10 mouse cellular contexts compared by ENCODE assay signal in genomic region chr2:12459732-12460131, GRCm38 (mm10). TPM values are rescaled to one million over a fixed set of nuclear protein-coding genes. Genes with fewer than 3 reads are reported as not detected.
DNase-seq lines count a peak whose midpoint lies in the region; ATAC-seq and TF ChIP-seq lines count a peak whose summit lies in the region.
"Had no signal": no experiment of that assay in that cellular context is flagged by ENCODE, and none has a peak within 500 bp of the region (broad histone marks: within the 10 kb centered on the region; RNA-seq: fewer than 3 reads in every experiment).

No protein-coding gene starts in this region.

- H3K4me2 ChIP-seq in hindbrain, embryonic 14.5 days (replicated peaks), result no peak overlapping the region
- H3K4me2 ChIP-seq in hindbrain, embryonic 11.5 days (replicated peaks; ENCODE audit: low read depth, low read length), result no peak overlapping the region
- no peak overlapping the region for H3K4me2 ChIP-seq in CH12.LX (ENCODE audit: insufficient read depth, low read depth, poor library complexity, severe bottlenecking)
- H3K4me2 ChIP-seq in forebrain, embryonic 16.5 days (ENCODE audit: low read length), result no peak overlapping the region
- H3K4me2 ChIP-seq: embryonic facial prominence, embryonic 12.5 days had no signal

- in situ Hi-C loops in CH12.LX (cut with MboI; ENCODE audit: low pct_ligation_motif_present, low pct_unique_long_range_greater_than_20kb, low sequenced_read_pairs), result no loop called here

- no peak for TF ChIP-seq EP300 in CH12.LX (IDR thresholded peaks at IDR 0.05; ENCODE audit: low read length)

- no peaks in the 10 kb centered on the region for H3K27me3 ChIP-seq in hindbrain, embryonic 14.5 days (ENCODE audit: control insufficient read depth, insufficient read depth, low read length)
- no peaks in the 10 kb centered on the region for H3K27me3 ChIP-seq in hindbrain, embryonic 11.5 days (ENCODE audit: control insufficient read depth, insufficient read depth, low read length)
- H3K27me3 ChIP-seq in CH12.LX (replicated peaks), result no peaks in the 10 kb centered on the region
- H3K27me3 ChIP-seq in forebrain, embryonic 16.5 days (replicated peaks; ENCODE audit: control insufficient read depth, insufficient read depth, low read length), result no peaks in the 10 kb centered on the region
- H3K27me3 ChIP-seq: embryonic facial prominence, embryonic 12.5 days had no signal

- no peak overlapping the region for H3K27ac ChIP-seq in hindbrain, embryonic 14.5 days
- H3K27ac ChIP-seq in hindbrain, embryonic 11.5 days (ENCODE audit: low read depth, low read length), result no peak overlapping the region
- no peak overlapping the region for H3K27ac ChIP-seq in CH12.LX (ENCODE audit: insufficient read depth, low read depth)
- no peak overlapping the region for H3K27ac ChIP-seq in forebrain, embryonic 16.5 days (ENCODE audit: low read length)
- H3K27ac ChIP-seq: embryonic facial prominence, embryonic 12.5 days had no signal

- no peaks in the 10 kb centered on the region for H3K9me3 ChIP-seq in hindbrain, embryonic 14.5 days (ENCODE audit: control insufficient read depth, low read length)
- H3K9me3 ChIP-seq in hindbrain, embryonic 11.5 days (ENCODE audit: control insufficient read depth, low read length), result no peaks in the 10 kb centered on the region
- no peaks in the 10 kb centered on the region for H3K9me3 ChIP-seq in CH12.LX (replicated peaks; ENCODE audit: low read length)
- no peaks in the 10 kb centered on the region for H3K9me3 ChIP-seq in forebrain, embryonic 16.5 days (ENCODE audit: control insufficient read depth, low read length)
- H3K9me3 ChIP-seq: embryonic facial prominence, embryonic 12.5 days had no signal

- no peak for TF ChIP-seq POLR2A in CH12.LX (IDR thresholded peaks at IDR 0.05; ENCODE audit: low read depth, low read length)

- H3K4me3 ChIP-seq in hindbrain, embryonic 14.5 days (replicated peaks; ENCODE audit: low read length), result no peak overlapping the region
- no peak overlapping the region for H3K4me3 ChIP-seq in hindbrain, embryonic 11.5 days (ENCODE audit: low read depth, low read length)
- no peak overlapping the region for H3K4me3 ChIP-seq in CH12.LX (replicated peaks in 1 of 3; ENCODE audit: low read depth in 2 of 3, low read length in 2 of 3, poor library complexity in 1 of 3)
- no peak overlapping the region for H3K4me3 ChIP-seq in forebrain, embryonic 16.5 days (replicated peaks; ENCODE audit: low read length)
- H3K4me3 ChIP-seq: embryonic facial prominence, embryonic 12.5 days; myocyte had no signal

- dilution Hi-C loops in CH12.LX (cut with MboI; ENCODE audit: extremely low pct_ligation_motif_present, extremely low pct_unique_long_range_greater_than_20kb, low sequenced_read_pairs), result no loop called here

- TF ChIP-seq CTCF in CH12.LX (conservative IDR thresholded peaks at IDR 0.05 in 1 of 2, IDR thresholded peaks at IDR 0.05 in 1 of 2; ENCODE audit: low read depth in 2 of 2, low read length in 2 of 2), result peak in 1 of 2 experiments; percentile 56; a peak in 3 of 4 replicates

- ATAC-seq in hindbrain, embryonic 14.5 days (ENCODE audit: low FRiP score), result no peak
- no peak for ATAC-seq in hindbrain, embryonic 11.5 days (ENCODE audit: low FRiP score)
- peak; percentile 75 for ATAC-seq in forebrain, embryonic 16.5 days

- peak; percentile 46 for TF ChIP-seq RAD21 in CH12.LX (IDR thresholded peaks at IDR 0.05; ENCODE audit: low read depth, low read length)

- 78% methylated on average over 1 of the region's 1 CpGs for WGBS in hindbrain, embryonic 14.5 days
- 85% methylated on average over 1 of the region's 1 CpGs for WGBS in hindbrain, embryonic 11.5 days
- 92% methylated on average over 1 of the region's 1 CpGs for WGBS in forebrain, embryonic 16.5 days

- H3K79me2 ChIP-seq in CH12.LX (replicated peaks; ENCODE audit: control insufficient read depth, extremely low read depth, insufficient read depth, poor library complexity, severe bottlenecking), result no peaks in the 10 kb centered on the region

- H3K36me3 ChIP-seq in hindbrain, embryonic 14.5 days (replicated peaks; ENCODE audit: control insufficient read depth, insufficient read depth), result no peaks in the 10 kb centered on the region
- no peaks in the 10 kb centered on the region for H3K36me3 ChIP-seq in hindbrain, embryonic 11.5 days (ENCODE audit: control insufficient read depth, insufficient read depth, low read length)
- H3K36me3 ChIP-seq in CH12.LX (replicated peaks in 1 of 2; ENCODE audit: control insufficient read depth in 1 of 2, insufficient read depth in 1 of 2, low read length in 1 of 2), result no peaks in the 10 kb centered on the region
- no peaks in the 10 kb centered on the region for H3K36me3 ChIP-seq in forebrain, embryonic 16.5 days (ENCODE audit: control insufficient read depth, insufficient read depth)
- H3K36me3 ChIP-seq: embryonic facial prominence, embryonic 12.5 days had no signal

- peak; percentile 59 for DNase-seq in hindbrain, embryonic 14.5 days (ENCODE audit: low spot score)
- no peak for DNase-seq in hindbrain, embryonic 11.5 days (ENCODE audit: low spot score)
- peak; percentile 46 for DNase-seq in 3T3-L1 (ENCODE audit: low read depth, low spot score)
- DNase-seq in CH12.LX (ENCODE audit: extremely low read depth), result peak; percentile 12
- DNase-seq in kidney, postnatal 4 days, result no peak
- DNase-seq in adrenal gland, postnatal 14 days, result no peak
- DNase-seq in testis, postnatal 14 days (ENCODE audit: low spot score), result no peak

- H3K9ac ChIP-seq in hindbrain, embryonic 14.5 days, result no peak overlapping the region
- H3K9ac ChIP-seq in hindbrain, embryonic 11.5 days (ENCODE audit: low read depth, low read length), result no peak overlapping the region
- no peak overlapping the region for H3K9ac ChIP-seq in CH12.LX (ENCODE audit: insufficient read depth, low read depth)
- no peak overlapping the region for H3K9ac ChIP-seq in forebrain, embryonic 16.5 days (replicated peaks; ENCODE audit: low read depth, low read length)
- H3K9ac ChIP-seq: embryonic facial prominence, embryonic 12.5 days had no signal

- H3K4me1 ChIP-seq in hindbrain, embryonic 14.5 days (replicated peaks; ENCODE audit: control insufficient read depth, insufficient read depth, low read length), result no peaks in the 10 kb centered on the region
- no peaks in the 10 kb centered on the region for H3K4me1 ChIP-seq in hindbrain, embryonic 11.5 days (replicated peaks; ENCODE audit: control insufficient read depth, insufficient read depth, low read length)
- no peaks in the 10 kb centered on the region for H3K4me1 ChIP-seq in CH12.LX (ENCODE audit: control insufficient read depth in 1 of 2, insufficient read depth in 2 of 2)
- no peaks in the 10 kb centered on the region for H3K4me1 ChIP-seq in forebrain, embryonic 16.5 days (replicated peaks; ENCODE audit: control insufficient read depth, insufficient read depth, low read length)
- H3K4me1 ChIP-seq: embryonic facial prominence, embryonic 12.5 days had no signal

TF ChIP-seq in CH12.LX, 34 proteins besides CTCF, POLR2A, EP300 and RAD21:
- TF ChIP-seq GABPA (IDR thresholded peaks at IDR 0.05; ENCODE audit: insufficient replicate concordance, low read depth, low read length) (no peak), UBTF (IDR thresholded peaks at IDR 0.05; ENCODE audit: low read depth, low read length) (no peak), KAT2A (IDR thresholded peaks at IDR 0.05; ENCODE audit: insufficient replicate concordance, low read length) (no peak), NRF1 (IDR thresholded peaks at IDR 0.05; ENCODE audit: low read depth, low read length) (no peak), MEF2A (IDR thresholded peaks at IDR 0.05; ENCODE audit: borderline replicate concordance, low read depth, low read length) (peak; percentile 80), SMC3 (IDR thresholded peaks at IDR 0.05; ENCODE audit: low read depth, low read length) (peak; percentile 30; the same call in 1 of the 2 replicates)

RNA-seq across cellular contexts. Expression of gene Mindy3, which starts 40.5 kb away (rescaled TPM):
- 56.2 and 64.7 TPM in 2 replicates for polyA plus RNA-seq in hindbrain, embryonic 14.5 days (2014; fragmentation: Nextera tagmentation; extraction: Ambion mirVana)
- 51.4 and 53.8 TPM in 2 replicates for polyA plus RNA-seq in hindbrain, embryonic 11.5 days (2014; fragmentation: Nextera tagmentation; extraction: Ambion mirVana)
- total RNA-seq in CH12.LX (2012; rRNA removed) (20.6 and 20.7 TPM in 2 replicates), CH12.LX (2014; rRNA removed) (33.8 and 38.2 TPM in 2 replicates)
- polyA plus RNA-seq in CH12.LX (2012; ENCODE audit: insufficient read length, low read depth), result 32.5 and 43.7 TPM in 2 replicates
- polyA plus RNA-seq in forebrain, embryonic 16.5 days (2015; fragmentation: Nextera tagmentation; extraction: Ambion mirVana), result 40.5 and 43.4 TPM in 2 replicates
- 39.4 and 48.3 TPM in 2 replicates for total RNA-seq in adrenal gland, postnatal 14 days (2021)

Comparison
In these comparisons a context has a peak if more than half of its experiments do, and no peak if none do; other contexts are left out.
1. DNase-seq: peak in hindbrain, embryonic 14.5 days (single experiment), 3T3-L1 (single experiment) and CH12.LX (single experiment); none in hindbrain, embryonic 11.5 days (single experiment), kidney, postnatal 4 days (0 of 2), adrenal gland, postnatal 14 days (single experiment) and testis, postnatal 14 days (single experiment).